Mouse (Mus musculus): ENCODE data around the gene Naa60. TPM values are rescaled to one million over a fixed set of nuclear protein-coding genes. Genes with fewer than 3 reads are reported as not detected.

Naa60 gene
- polyA plus RNA-seq, 1 experiment, result 27.1 TPM

- H3K27me3 ChIP-seq (ENCODE audit: control insufficient read depth, insufficient read depth, insufficient read length), result no peaks in the 10 kb centered on the region
- H3ac ChIP-seq (ENCODE audit: control insufficient read depth, insufficient read length, low read depth), result no peak overlapping the region
- peaks cover 37% of the 10 kb centered on the region for H3K36me3 ChIP-seq (ENCODE audit: control insufficient read depth, insufficient read depth)
- H3K4me3 ChIP-seq (ENCODE audit: insufficient read depth, poor library complexity, severe bottlenecking), result no peak overlapping the region
- H3K79me3 ChIP-seq (ENCODE audit: low read depth), result peaks cover 12% of the 10 kb centered on the region
- TF ChIP-seq CTCF (IDR thresholded peaks at IDR 0.05; ENCODE audit: control insufficient read depth, insufficient read depth, insufficient read length), result no peak
- TF ChIP-seq USF1 (IDR thresholded peaks at IDR 0.05; ENCODE audit: low read depth), result no peak
- no peak for TF ChIP-seq MYOG (IDR thresholded peaks at IDR 0.05; ENCODE audit: control insufficient read depth, extremely low read depth, insufficient read length)
- no peak for TF ChIP-seq MYOD1 (IDR thresholded peaks at IDR 0.05; ENCODE audit: control insufficient read depth, insufficient read length, low read depth)
- TF ChIP-seq CEBPB (IDR thresholded peaks at IDR 0.05; ENCODE audit: low read depth), result no peak
- no peak for TF ChIP-seq FOSL1 (IDR thresholded peaks at IDR 0.05; ENCODE audit: insufficient read depth, low read length, poor library complexity, severe bottlenecking)
- H3K79me2 ChIP-seq (ENCODE audit: control insufficient read depth, insufficient read depth), result peaks cover 38% of the 10 kb centered on the region
Measured at GRCm38 (mm10) chr16:3893739-3894138, 21.6 kb downstream of the Naa60 start.

- Histone ChIP-seq H3K79me2 (ENCODE audit: control insufficient read depth, insufficient read depth) (peaks cover 25% of the 10 kb centered on the region), H3ac (ENCODE audit: control insufficient read depth, insufficient read length, low read depth) (no peak overlapping the region), H3K27me3 (ENCODE audit: control insufficient read depth, insufficient read depth, insufficient read length) (no peaks in the 10 kb centered on the region), H3K79me3 (ENCODE audit: low read depth) (peaks cover 9% of the 10 kb centered on the region), H3K4me3 (ENCODE audit: insufficient read depth, poor library complexity, severe bottlenecking) (no peak overlapping the region), H3K36me3 (ENCODE audit: control insufficient read depth, insufficient read depth) (peaks cover 51% of the 10 kb centered on the region)
- TF ChIP-seq CTCF (IDR thresholded peaks at IDR 0.05; ENCODE audit: control insufficient read depth, insufficient read depth, insufficient read length), result no peak
- no peak for TF ChIP-seq MAX (IDR thresholded peaks at IDR 0.05)
- TF ChIP-seq USF1 (IDR thresholded peaks at IDR 0.05; ENCODE audit: low read depth), result no peak
- TF ChIP-seq MYOD1 (IDR thresholded peaks at IDR 0.05; ENCODE audit: control insufficient read depth, insufficient read length, low read depth), result no peak
Measured at GRCm38 (mm10) chr16:3895173-3895792, 23.1 kb downstream of the Naa60 start.

GRCm38 (mm10) chr16:3896046-3896445 lies 23.9 kb downstream of the Naa60 start:
- peaks cover 59% of the 10 kb centered on the region for H3K36me3 ChIP-seq (ENCODE audit: control insufficient read depth, insufficient read depth)
- peaks cover 17% of the 10 kb centered on the region for H3K79me2 ChIP-seq (ENCODE audit: control insufficient read depth, insufficient read depth)
- H3ac ChIP-seq (ENCODE audit: control insufficient read depth, insufficient read length, low read depth), result no peak overlapping the region
- no peak for TF ChIP-seq CTCF (IDR thresholded peaks at IDR 0.05; ENCODE audit: control insufficient read depth, insufficient read depth, insufficient read length)
- TF ChIP-seq MYOG (IDR thresholded peaks at IDR 0.05; ENCODE audit: control insufficient read depth, extremely low read depth, insufficient read length), result no peak
- no peak for TF ChIP-seq CEBPB (IDR thresholded peaks at IDR 0.05; ENCODE audit: low read depth)
- TF ChIP-seq USF1 (IDR thresholded peaks at IDR 0.05; ENCODE audit: low read depth), result no peak
- no peak for TF ChIP-seq MYOD1 (IDR thresholded peaks at IDR 0.05; ENCODE audit: control insufficient read depth, insufficient read length, low read depth)
- no peak for TF ChIP-seq MAX (IDR thresholded peaks at IDR 0.05)
- TF ChIP-seq FOSL1 (IDR thresholded peaks at IDR 0.05; ENCODE audit: insufficient read depth, low read length, poor library complexity, severe bottlenecking), result no peak
- no peaks in the 10 kb centered on the region for H3K27me3 ChIP-seq (ENCODE audit: control insufficient read depth, insufficient read depth, insufficient read length)
- peaks cover 3% of the 10 kb centered on the region for H3K79me3 ChIP-seq (ENCODE audit: low read depth)
- H3K4me3 ChIP-seq (ENCODE audit: insufficient read depth, poor library complexity, severe bottlenecking), result no peak overlapping the region

GRCm38 (mm10) chr16:3896553-3896952 lies 24.4 kb downstream of the Naa60 start:
- Histone ChIP-seq H3K27me3 (ENCODE audit: control insufficient read depth, insufficient read depth, insufficient read length) (no peaks in the 10 kb centered on the region), H3ac (ENCODE audit: control insufficient read depth, insufficient read length, low read depth) (no peak overlapping the region), H3K79me3 (ENCODE audit: low read depth) (peaks cover 3% of the 10 kb centered on the region), H3K79me2 (ENCODE audit: control insufficient read depth, insufficient read depth) (peaks cover 12% of the 10 kb centered on the region), H3K36me3 (ENCODE audit: control insufficient read depth, insufficient read depth) (peaks cover 64% of the 10 kb centered on the region), H3K4me3 (ENCODE audit: insufficient read depth, poor library complexity, severe bottlenecking) (no peak overlapping the region)
- TF ChIP-seq USF1 (IDR thresholded peaks at IDR 0.05; ENCODE audit: low read depth) (no peak), MAX (IDR thresholded peaks at IDR 0.05) (no peak), FOSL1 (IDR thresholded peaks at IDR 0.05; ENCODE audit: insufficient read depth, low read length, poor library complexity, severe bottlenecking) (no peak), CTCF (IDR thresholded peaks at IDR 0.05; ENCODE audit: control insufficient read depth, insufficient read depth, insufficient read length) (no peak), CEBPB (IDR thresholded peaks at IDR 0.05; ENCODE audit: low read depth) (no peak), MYOD1 (IDR thresholded peaks at IDR 0.05; ENCODE audit: control insufficient read depth, insufficient read length, low read depth) (no peak), MYOG (IDR thresholded peaks at IDR 0.05; ENCODE audit: control insufficient read depth, extremely low read depth, insufficient read length) (no peak)

GRCm38 (mm10) chr16:3907471-3907870 lies 35.3 kb downstream of the Naa60 start:
- TF ChIP-seq MYOD1 (IDR thresholded peaks at IDR 0.05; ENCODE audit: control insufficient read depth, insufficient read length, low read depth), result no peak
- TF ChIP-seq FOSL1 (IDR thresholded peaks at IDR 0.05; ENCODE audit: insufficient read depth, low read length, poor library complexity, severe bottlenecking), result no peak
- no peak for TF ChIP-seq CEBPB (IDR thresholded peaks at IDR 0.05; ENCODE audit: low read depth)
- TF ChIP-seq MAX (IDR thresholded peaks at IDR 0.05), result no peak
- TF ChIP-seq USF1 (IDR thresholded peaks at IDR 0.05; ENCODE audit: low read depth), result no peak
- no peak for TF ChIP-seq CTCF (IDR thresholded peaks at IDR 0.05; ENCODE audit: control insufficient read depth, insufficient read depth, insufficient read length)
- TF ChIP-seq MYOG (IDR thresholded peaks at IDR 0.05; ENCODE audit: control insufficient read depth, extremely low read depth, insufficient read length), result no peak
- peaks cover 18% of the 10 kb centered on the region for H3K79me2 ChIP-seq (ENCODE audit: control insufficient read depth, insufficient read depth)
- peaks cover 5% of the 10 kb centered on the region for H3K79me3 ChIP-seq (ENCODE audit: low read depth)
- H3K27me3 ChIP-seq (ENCODE audit: control insufficient read depth, insufficient read depth, insufficient read length), result no peaks in the 10 kb centered on the region
- no peak overlapping the region for H3ac ChIP-seq (ENCODE audit: control insufficient read depth, insufficient read length, low read depth)
- peaks cover 30% of the 10 kb centered on the region for H3K36me3 ChIP-seq (ENCODE audit: control insufficient read depth, insufficient read depth)
- H3K4me3 ChIP-seq (ENCODE audit: insufficient read depth, poor library complexity, severe bottlenecking), result no peak overlapping the region
